Mouse (Mus musculus) mature B cell (primary cell): ENCODE data around the gene Gm17571.

Experiments used
- in situ Hi-C: fragments of 300-500 bp; cut with MboI; formaldehyde crosslinking; loops from 2 replicates; pipeline ENCODE4 v1.14.3; 2019

Gene Gm17571

DNA sequence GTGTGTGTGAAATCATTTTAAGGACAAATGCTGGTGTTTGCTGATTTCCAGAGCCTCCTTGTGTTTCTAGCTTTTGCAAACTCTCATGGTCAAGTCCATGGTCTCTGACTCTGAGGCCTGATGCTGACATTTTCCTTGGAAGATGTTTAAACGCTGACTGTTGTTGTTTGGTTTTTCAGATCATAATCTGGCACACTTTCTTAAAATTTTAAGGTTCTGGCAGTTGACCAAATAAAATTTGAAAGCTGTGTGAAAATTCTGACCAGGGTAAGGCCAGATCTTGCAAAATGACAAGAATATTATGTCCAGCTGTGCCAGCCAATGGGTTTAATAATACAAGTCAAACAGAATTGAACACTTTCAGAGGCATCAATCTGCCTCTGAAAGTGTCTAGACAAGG is 8.7 kb upstream of the Gm17571 start:
- in situ Hi-C loops: no loop called here

DNA sequence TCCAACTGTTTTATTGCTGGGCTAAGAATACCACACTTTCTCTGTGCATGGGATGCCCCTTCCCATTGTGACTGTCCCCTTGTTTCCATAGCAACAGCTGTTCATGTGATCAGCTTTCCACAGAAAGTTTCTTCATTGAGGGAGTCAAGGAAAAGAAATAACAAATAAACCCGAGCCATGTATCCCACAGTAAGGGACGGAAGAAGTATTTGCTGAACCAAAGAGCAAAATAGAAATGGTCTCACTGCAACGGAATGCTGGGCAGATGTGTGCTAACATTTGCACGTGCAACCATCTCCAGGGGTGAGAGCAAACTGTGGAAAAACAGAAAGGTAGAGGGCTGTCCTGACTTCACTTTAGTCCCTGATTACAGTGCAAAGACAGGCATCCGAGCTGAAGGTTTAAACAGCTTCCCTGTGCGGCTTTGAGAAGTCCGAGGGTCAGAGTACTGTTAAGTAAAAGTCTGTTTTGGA is 8.1 kb upstream of the Gm17571 start:
- in situ Hi-C loops: no loop called here

DNA sequence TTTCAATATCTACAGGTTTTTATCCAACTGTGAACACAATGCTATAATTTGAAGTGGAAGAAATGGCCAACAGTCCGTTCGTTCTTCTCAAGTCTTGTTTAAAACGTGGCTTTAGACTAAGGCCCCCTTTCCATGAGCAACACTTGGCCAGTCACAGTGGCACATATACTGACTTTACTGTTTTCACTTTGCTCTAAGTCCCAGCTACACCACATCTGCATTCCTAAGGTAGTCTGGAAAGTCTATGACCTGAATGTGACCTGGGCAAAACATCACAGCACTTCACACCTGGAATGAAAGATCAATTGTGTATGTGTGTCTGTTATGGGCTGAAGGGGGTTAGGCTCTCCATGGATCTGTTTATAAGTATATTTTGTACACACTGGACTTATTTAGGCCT is 2.2 kb upstream of the Gm17571 start:
- in situ Hi-C loops: no loop called here

DNA sequence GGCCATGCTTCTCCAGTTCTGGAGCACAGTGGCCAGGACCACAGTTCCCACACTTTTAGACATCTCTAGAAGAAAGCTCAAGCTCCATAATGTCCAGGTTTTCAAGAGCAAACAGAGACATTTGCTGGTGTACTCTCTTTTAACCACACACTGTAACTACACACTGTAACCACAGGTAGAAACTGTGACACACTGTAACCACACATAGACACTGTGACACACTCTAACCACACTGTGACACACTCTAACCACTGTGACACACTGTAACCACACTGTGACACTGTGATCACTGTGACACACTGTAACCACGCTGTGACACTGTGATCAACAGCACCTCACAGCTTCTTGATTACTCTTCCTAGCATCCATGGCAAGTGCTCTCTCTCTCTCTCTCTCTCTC is 317 bp downstream of the Gm17571 start:
- in situ Hi-C loops: no loop called here

DNA sequence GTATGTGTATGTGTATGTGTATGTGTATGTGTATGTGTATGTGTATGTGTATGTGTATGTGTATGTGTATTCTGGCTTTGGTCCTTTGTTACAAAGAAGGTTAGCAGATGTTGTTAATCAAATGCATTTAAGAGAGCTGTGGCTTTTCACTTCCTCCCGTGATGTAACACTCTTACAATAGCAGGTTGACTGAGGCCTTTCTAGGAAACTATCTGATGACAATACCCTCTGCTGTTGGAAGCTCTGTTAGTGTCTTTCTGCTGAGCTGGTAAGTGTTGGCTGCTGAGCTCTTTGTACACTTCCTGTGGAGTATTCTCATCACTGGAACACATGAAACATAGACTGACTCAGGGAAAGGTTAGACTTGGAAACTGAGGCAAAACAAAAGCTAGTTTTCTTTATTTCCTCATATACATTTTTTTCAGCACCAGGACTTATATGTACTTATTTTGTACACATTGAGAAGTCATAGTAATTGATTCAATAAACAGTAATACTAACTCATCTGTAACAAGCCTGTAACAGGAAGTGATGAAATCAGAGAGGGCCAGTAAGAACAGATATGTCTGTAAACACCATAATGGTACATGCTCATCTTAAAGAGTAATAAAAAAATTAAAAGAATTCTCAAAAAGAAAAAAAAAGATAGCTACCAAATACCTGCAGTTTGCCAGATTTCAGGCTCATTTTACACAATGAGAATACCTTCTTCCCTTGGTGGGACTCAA is 2.9 kb downstream of the Gm17571 start:
- in situ Hi-C loops: no loop called here

DNA sequence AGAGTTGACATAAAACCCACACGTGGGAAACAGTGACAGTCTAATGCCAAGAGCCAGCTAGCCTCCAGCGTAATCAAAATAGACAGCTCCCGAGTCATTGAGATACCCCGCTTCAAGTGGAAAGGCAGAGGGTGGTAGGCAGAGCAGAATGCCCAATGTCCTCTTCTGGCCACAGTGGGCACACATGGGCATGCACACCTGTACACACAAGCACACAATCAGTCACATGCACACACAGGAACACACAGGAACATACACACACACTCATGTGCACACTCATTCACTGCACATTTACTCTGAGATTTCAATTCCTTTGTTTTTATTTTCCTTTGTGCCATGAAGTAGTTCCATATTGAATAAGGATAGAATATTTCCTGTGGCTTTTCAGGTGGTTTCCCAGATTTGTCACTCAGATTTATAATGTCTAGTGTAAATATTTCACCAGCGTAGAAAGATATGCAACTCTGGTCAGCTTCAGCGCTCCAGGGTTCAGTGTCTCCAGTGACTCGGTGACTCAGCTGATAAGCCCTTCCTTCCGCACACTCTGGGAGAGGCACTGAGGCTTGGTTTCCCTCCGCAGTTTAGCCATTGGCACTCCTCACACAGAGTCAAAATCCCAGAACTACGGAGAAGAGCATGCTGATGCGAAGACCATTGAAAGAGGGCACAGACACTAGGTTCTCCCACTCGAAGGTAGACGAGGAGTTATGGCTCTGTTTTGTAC is 4.4 kb downstream of the Gm17571 start:
- in situ Hi-C loops: no loop called here

DNA sequence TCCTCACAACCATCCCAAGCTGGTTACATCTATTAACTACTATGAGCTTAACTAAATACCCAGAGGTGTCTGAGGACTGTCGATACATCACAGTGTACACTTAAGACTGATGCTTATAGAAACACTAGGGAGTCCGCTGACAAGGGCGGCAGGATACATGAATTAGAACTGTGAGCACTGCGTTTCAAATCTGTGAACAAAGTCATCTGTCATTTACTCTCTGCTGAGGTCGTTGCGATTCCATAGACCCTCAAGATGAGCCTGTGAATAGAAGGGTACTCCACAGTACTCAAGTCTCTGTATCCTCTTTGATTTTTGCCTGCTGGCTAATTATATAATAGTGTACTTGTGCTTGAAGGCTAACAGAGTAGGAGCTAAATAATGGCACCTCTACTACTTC is 5.6 kb downstream of the Gm17571 start:
- in situ Hi-C loops: no loop called here

DNA sequence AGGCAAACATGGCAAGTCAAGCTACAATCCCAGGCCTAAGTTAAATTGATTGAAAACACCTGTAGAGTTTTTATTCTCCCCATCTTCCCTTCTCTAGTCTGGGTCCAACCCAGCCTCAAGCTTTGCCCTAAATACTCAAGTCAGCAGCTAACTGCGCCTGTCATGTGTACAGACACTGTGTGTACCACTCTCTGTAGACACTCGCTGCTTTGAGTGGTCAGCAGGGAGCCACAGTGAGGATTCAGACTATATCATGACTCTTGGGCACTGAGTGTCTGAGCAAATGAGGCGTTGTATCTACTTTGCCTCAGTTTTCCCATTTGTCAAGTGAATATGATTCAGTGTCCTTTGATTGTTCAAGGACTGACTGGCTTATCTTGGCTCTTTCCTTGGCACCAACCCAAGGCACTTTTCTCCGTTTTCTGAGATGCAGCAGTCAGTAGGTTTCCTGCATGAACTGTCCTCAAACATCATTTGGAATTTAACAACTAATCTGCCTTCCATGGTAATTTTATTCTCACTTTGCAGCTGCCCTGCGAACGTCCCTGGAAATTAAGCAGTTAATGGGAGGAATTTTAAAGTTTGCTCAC is 13.0 kb downstream of the Gm17571 start:
- in situ Hi-C loops: no loop called here

DNA sequence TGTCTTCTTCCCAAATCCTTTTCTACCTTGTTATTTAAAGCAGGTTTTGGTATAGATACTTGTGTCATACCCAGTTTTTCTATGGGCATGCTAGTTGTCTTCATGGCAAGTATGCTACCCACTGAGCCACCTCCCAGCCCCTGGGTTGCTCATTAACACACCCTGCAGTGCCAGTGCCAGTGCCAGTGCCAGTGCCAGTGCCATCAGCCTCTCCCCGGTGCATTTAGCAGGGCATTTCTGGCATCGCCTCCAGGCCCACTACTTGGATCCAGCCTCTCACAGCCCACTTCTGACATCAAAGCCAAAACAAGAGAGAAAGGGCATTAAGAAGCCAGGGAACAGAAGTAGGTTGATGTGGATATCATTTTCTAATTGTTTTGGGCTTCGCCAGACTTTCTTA is 14.9 kb downstream of the Gm17571 start:
- in situ Hi-C loops: no loop called here

DNA sequence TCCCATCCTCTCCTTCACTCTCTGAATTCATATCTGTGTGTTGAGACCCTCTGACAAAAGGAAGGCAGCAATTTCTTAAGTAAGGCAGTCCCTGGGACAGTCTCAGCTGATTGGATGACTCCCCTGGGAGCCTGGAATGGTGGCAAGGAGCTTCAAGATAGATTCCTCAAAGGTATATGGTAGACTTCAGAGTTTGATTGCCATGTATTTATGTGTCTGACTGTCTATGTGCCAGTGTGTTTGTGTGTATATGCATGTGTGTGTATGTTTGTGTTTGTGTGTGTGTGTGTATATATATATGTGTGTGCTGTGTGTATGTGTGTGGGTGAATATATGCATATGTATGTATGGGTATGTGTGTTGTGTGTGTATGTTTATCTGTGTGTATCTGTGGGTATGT is 15.8 kb downstream of the Gm17571 start:
- in situ Hi-C loops: no loop called here

DNA sequence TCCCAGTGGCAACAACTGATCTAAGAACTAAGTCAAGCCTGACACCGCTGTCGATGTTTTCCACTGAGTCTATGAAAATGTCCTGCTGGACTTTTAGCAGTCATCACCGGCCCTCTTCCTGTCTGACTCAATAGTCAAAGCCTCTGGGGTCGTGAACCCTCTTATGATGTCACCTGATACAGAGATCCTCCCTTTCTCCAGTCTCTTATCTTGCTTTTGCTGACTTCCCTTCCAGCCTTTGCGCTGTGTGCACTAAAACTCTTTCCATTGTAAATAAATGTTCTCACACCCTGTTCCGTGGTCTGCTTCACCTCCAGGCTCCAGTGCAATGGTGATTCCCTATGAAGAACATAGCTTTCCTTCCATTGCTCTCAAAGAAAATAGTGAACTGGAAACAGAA is 16.3 kb downstream of the Gm17571 start:
- in situ Hi-C loops: no loop called here

DNA sequence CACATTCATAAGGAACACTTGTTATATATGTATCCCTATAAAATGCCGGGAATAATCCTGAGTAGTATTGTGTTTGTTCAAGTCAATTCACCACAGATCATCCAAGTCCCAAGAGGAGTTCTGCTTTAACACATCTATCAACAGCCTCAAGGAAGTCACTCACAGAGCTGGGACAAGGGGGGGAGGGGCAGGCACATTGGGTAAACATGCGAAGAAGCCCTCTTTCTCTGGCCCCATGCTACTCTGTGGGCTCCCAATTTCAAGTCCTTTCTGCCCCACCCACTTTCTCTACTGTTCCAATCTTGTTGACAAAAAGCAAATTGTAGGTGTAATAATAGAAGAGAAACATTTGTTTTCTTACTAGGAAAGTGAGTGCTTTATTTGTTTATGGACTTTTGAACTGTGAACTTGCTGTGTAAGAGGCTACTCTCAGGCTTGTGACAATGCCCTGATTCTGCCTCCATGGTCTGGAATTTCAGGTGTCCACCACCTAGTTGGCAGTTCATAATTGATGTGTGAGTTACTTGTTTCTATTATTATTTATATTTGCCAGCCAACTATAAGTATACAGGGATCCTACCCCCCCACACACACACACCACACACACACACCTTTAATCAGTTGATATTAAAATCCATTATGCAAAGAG is 17.0 kb downstream of the Gm17571 start:
- in situ Hi-C loops: no loop called here

DNA sequence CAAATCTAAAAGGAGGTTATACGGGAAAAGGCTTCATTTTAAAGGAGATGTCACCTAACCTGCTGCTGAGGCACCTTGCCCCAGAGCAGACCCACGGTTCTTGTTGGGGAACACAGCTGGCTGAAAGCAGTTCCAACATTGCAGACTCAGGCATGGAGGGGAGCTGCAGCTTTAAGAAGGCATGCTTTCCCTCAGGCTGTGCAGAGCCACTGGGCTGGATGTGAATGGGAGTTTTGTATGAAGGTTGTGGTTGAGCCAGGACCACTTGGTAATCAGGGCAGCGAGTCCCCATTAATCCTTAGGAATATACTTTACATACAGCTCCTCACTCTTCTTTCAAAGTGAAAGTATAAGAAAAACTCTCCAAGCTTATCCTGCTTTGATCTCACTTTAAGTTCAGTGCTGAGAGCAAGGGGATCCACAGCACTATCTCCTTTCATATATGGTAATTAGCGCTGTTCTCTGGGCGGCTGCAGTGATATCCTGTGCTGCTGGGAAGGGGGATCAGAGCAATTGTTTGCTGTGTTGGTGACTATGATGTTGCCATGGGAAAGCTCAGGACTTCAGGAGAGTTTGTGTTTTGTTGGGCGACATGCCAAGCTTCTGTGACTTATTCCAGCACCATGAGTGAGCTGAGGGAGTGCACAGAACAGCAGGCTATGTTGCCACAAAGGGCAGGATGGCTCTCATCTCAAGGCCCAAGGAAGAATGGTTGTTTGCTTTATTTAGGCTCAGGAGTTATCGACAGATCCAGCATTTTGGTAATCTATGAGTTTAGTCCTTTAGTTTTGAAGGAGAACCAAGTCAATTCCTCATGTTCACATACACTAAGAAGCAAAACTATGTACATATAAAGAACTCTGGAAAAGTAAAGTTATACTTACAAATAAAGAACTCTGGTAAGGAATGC is 21.3 kb downstream of the Gm17571 start:
- in situ Hi-C loops: no loop called here

DNA sequence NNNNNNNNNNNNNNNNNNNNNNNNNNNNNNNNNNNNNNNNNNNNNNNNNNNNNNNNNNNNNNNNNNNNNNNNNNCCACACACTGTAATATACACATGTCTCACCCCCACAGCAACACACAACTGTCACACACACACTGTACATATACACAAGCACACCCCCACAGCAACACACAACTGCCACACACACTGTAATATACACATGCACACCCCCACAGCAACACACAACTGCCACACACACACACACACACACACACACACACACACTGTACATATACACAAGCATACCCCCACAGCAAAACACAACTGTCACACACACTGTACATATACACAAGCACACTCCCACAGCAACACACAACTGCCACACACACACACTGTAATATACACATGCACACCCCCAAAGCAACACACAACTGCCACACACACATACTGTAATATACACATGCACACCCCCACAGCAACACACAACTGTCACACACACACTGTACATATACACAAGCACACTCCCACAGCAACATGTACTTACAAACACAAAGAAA is 32.3 kb downstream of the Gm17571 start:
- in situ Hi-C loops: no loop called here
